Mouse (Mus musculus) heart, postnatal 36 days (tissue): ENCODE results near the gene Treh. TPM values are rescaled to one million over a fixed set of nuclear protein-coding genes. Genes with fewer than 3 reads are reported as not detected.

Experiments
- DNase-seq, 2 experiments: peaks; one replicate each; pipeline ENCODE4 v3.0.0; 2021 to 2022
- intact Hi-C: fragments of 180-260 bp; cut with DNase I; formaldehyde crosslinking; loops from one replicate; pipeline ENCODE4 v1.15.1; 2025
- total RNA-seq, 2 experiments: library from RNA; stranded (reverse); gene quantifications; 2 replicates each; pipeline ENCODE4 v1.2.3; 2021

The Treh gene
- total RNA-seq, 2 experiments from 2014 or later, result not detected

DNA sequence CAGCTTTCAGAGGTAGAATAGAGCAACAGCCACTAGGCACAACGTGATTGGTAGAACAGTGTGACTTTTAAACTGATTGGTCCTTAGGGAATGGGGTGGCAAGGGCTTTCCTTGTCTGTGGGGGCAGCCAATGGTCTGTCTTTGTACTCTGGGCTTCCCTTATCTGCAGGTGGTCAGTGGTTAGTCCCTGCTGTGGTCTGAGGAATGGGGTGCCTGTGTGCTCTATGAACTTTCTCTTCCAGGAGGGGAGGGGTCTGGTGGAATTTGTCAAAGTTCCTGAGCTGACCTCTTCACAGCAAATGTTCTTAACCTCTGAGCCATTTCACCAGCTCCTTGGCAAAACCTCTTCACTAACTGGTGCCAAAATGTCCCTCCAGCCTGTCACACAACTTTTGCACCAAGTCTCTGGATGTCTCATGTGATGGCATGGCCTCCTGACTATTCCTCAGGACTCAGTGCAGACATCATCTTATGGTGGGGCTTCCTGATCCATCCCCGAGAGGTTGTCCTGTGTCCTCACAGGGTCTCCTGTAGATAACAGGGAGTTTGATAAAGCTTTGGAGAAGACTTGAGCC is 655 bp upstream of the Treh start:
- intact Hi-C loops, result no loop called here
- DNase-seq, result no peak

DNA sequence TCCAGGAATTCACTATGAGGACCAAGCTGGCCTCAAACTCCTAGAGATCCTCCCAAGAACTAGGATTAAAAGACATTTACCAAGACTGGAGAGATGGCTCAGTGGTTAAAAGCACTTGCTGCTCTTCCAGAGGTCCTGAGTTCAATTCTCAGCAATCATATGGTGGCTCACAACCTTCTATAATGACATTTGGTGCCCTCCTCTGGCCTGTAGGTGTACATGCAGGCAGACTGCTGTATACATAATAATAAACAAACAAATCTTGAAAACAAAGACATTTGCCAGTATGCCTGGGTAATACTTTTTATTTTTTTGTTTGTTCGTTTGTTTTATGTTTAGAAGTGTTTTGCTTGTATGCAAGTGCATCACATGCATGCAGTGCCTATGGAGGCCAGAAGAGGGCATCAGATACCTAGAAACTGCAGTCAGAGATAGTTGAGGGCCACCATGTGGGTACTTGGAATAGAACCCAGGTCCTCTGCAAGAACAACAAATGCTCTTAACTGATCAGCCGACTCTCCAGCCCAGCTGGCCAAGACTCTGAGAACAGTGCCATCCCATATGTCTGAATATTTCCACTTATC is 5.3 kb downstream of the Treh start:
- intact Hi-C loops, result no loop called here

GRCm38 (mm10) chr9:44679565-44679964 is 6.5 kb downstream of the Treh start:
- intact Hi-C loops, result no loop called here
- no peak for DNase-seq

More for the DNA sequence above, 5.3 kb downstream of the Treh start:
- DNase-seq, result no peak

DNA sequence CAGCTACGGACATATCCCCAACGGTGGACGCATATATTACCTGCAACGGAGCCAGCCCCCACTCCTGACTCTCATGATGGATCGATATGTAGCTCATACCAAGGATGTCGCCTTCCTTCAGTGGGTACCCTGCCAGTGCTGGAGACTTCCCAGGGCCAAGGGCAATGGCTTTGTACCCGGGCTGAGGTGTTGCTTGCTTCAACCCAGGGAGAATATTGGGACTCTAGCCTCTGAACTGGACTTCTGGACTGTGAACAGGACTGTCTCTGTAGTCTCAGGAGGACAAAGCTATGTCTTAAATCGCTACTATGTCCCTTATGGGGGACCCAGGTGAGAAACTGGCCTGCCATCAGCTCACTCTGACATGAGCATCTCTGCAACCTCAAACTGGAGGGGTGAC is 10.0 kb downstream of the Treh start:
- intact Hi-C loops, result no loop called here
- DNase-seq, result no peak

- intact Hi-C loops, result loop anchor here (1.0 kb wide), 1 partner anchor 30 kb away; no protein-coding TSS in a partner anchor
- DNase-seq, result peak; percentile 79 to 82
Measured at GRCm38 (mm10) chr9:44685346-44686330, 12.6 kb downstream of the Treh start.

- no peak for DNase-seq
- intact Hi-C loops, result no loop called here
Measured at GRCm38 (mm10) chr9:44686638-44687037, 13.6 kb downstream of the Treh start.

GRCm38 (mm10) chr9:44688013-44688412 is 15.0 kb downstream of the Treh start:
- intact Hi-C loops, result no loop called here
- DNase-seq, result no peak

DNA sequence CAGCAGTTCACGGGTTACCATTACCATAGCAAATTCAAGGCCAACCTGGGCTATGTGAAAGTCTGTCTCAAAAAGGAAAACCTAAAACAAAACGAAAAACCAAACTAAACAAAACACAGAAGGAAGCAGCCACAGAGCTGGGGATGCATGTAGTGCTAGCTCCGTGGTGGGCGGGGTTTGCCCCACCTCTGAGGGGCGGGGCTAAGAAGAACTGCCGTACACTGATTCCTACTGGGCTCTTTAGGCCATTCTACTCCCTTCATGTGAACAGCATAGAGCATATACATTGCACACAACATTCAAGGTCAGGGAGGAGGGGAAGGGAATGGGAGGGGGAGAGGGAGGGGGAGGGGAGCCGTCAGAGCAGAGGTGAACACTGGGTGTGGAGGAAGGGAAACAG is 17.6 kb downstream of the Treh start:
- no peak for DNase-seq
- intact Hi-C loops, result no loop called here

- intact Hi-C loops, result loop anchor here (2.0 kb wide), 1 partner anchor 41 kb away; no protein-coding TSS in a partner anchor
- DNase-seq, result peak; percentile 68 to 77
Measured at GRCm38 (mm10) chr9:44691671-44692520, 18.9 kb downstream of the Treh start.

- no peak for DNase-seq
- intact Hi-C loops, result loop anchor here (2.0 kb wide), 1 partner anchor 40 kb away; no protein-coding TSS in a partner anchor
Measured at GRCm38 (mm10) chr9:44693071-44693470, 20.0 kb downstream of the Treh start.

GRCm38 (mm10) chr9:44697866-44698265 is 24.8 kb downstream of the Treh start:
- intact Hi-C loops, result no loop called here

GRCm38 (mm10) chr9:44699196-44699595 is 26.2 kb downstream of the Treh start:
- intact Hi-C loops, result no loop called here
- no peak for DNase-seq

More at GRCm38 (mm10) chr9:44697866-44698265, 24.8 kb downstream of the Treh start:
- DNase-seq, result no peak

GRCm38 (mm10) chr9:44699730-44700129 is 26.7 kb downstream of the Treh start:
- DNase-seq, result no peak
- intact Hi-C loops, result no loop called here

GRCm38 (mm10) chr9:44707749-44708428 is 34.9 kb downstream of the Treh start:
- no peak for DNase-seq
- intact Hi-C loops, result no loop called here

DNA sequence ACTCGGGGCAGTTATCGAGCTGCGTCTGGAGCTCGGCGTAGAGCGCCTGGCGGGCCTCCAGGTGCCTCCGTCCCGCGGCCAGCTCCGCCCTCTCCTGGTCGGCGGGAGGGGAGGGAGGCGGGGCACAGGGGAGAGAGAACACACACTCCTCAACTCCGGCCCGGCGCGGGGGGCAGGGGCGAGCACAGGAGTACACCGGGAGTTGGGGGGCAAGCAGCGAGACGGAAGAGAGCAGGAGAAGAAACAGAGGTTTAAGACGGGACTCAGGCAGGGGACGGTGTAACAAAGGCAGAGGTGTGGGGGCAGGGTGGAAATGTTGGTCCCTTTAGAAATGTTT is 35.4 kb downstream of the Treh start:
- intact Hi-C loops, result no loop called here
- DNase-seq, result peak; percentile 81 to 83

GRCm38 (mm10) chr9:44708925-44709324 is 35.9 kb downstream of the Treh start:
- peak in 1 of 2 experiments; percentile 19 for DNase-seq
- intact Hi-C loops, result no loop called here

DNA sequence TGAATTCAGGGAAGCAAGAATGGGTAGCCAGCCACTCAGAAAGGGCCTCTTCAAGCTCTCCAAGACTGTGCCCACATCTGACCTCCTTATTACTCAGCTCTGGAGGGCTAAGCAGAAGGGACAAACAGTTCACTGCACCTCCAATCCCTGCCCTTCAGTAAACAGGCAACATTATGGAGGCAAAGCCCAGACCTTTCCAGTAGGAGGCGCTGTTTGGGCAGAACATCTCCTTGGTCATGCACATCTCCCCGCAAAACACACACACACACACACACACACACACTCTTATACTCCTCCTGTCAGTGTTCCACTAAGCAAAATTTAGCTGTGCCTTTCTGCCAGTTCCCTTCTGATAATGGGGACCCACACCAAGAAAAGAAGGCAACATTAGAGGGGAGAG is 36.6 kb downstream of the Treh start:
- intact Hi-C loops, result no loop called here
- DNase-seq, result peak in 1 of 2 experiments; percentile 22

DNA sequence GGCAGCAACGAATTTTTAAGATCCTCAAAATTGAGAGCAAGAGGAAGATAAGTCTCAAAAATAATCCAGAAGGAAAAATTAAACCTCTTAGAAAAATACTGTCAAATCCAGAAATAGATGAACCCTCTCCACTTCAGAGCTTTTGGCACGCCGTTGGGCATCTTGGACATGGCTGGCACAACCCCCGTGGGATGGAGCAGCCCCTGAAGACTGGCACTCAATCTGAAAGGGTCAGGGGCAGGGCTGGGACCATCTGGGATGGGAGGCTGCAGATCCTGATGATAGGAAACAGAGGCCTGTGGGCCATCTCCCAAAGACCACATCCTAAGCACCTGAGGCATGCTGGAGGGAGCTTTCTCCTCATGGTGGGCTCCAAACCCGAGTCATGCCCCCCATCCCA is 37.2 kb downstream of the Treh start:
- no peak for DNase-seq
- intact Hi-C loops, result loop anchor here (5.0 kb wide), 1 partner anchor 37 kb away; no protein-coding TSS in a partner anchor

DNA sequence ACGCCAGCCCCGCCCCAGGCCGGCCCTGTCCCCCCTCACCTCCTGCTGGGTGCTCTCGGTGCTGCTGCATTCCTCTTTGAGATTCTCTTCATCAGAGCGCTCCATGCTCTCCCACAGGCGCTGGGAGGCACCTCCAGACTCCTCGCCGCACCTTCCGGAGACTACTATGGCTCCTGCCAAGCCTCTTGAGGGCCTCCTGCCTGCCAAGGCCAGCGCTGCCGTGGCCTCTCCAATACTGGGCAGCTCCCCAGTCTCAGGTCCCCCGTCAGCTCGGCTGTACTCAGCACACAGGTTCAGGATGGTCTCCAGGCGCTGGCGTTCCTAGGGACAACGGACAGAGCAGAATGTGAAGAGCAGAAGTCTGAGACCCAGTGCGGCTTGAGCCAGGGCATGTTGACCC is 38.6 kb downstream of the Treh start:
- intact Hi-C loops, result loop anchor here (5.0 kb wide), 1 partner anchor 36 kb away; no protein-coding TSS in a partner anchor
- DNase-seq, result no peak

GRCm38 (mm10) chr9:44713080-44713479 is 40.0 kb downstream of the Treh start:
- intact Hi-C loops, result loop anchor here (5.0 kb wide), 1 partner anchor 34 kb away; no protein-coding TSS in a partner anchor
- DNase-seq, result no peak
